Mouse (Mus musculus): Measurements from ENCODE around the gene AI661453. TPM values are rescaled to one million over a fixed set of nuclear protein-coding genes. Genes with fewer than 3 reads are reported as not detected.
A peak's percentile ranks its signal among the peaks of the same experiment; 100 is the strongest.
"Not testable (repeated sequence)": the region's sequence is repeated elsewhere in the genome, so short reads cannot be mapped to it uniquely, and the experiment has no call there.

AI661453 gene
- polyA plus RNA-seq, 1 experiment from 2014 or later, result 0.05 TPM

DNA sequence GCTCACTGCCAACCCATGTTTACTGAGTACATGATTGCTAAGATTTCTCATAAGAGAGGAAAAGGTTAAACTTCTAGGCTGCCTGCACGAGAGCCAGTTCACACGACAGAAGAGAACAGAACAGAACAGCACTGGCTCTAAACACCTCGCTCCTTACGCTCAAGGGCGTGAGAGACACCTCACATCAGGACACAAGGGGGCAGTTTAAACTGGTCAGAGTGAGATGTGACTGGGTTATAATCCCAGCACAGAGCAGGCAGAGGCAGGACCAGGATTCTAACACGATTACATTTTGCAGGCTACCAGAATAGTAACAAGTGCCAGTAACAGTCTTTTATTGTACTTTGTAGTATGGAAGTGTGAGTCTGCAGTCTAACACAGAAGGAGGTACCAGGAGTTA lies 56.3 kb downstream of the AI661453 start:
- H3K9me3 ChIP-seq (ENCODE audit: control insufficient read depth, low read length), result no peaks in the 10 kb centered on the region
- no peak overlapping the region for H3K4me2 ChIP-seq (ENCODE audit: low read depth)
- H3K36me3 ChIP-seq (ENCODE audit: control insufficient read depth, insufficient read depth, low read length), result peaks cover 21% of the 10 kb centered on the region
- ATAC-seq (ENCODE audit: insufficient read depth, low FRiP score, low TSS enrichment) (no peak), DNase-seq (ENCODE audit: low spot score) (no peak)
- no peak overlapping the region for H3K27ac ChIP-seq (ENCODE audit: low read depth, low read length)
- H3K4me3 ChIP-seq (ENCODE audit: low read depth, low read length), result no peak overlapping the region
- no peaks in the 10 kb centered on the region for H3K4me1 ChIP-seq (ENCODE audit: control insufficient read depth, insufficient read depth, low read length)
- 84% methylated on average over 6 of the region's 6 CpGs for WGBS
- H3K27me3 ChIP-seq (ENCODE audit: control insufficient read depth, insufficient read depth, low read length), result no peaks in the 10 kb centered on the region
- no peak overlapping the region for H3K9ac ChIP-seq (ENCODE audit: low read length)

DNA sequence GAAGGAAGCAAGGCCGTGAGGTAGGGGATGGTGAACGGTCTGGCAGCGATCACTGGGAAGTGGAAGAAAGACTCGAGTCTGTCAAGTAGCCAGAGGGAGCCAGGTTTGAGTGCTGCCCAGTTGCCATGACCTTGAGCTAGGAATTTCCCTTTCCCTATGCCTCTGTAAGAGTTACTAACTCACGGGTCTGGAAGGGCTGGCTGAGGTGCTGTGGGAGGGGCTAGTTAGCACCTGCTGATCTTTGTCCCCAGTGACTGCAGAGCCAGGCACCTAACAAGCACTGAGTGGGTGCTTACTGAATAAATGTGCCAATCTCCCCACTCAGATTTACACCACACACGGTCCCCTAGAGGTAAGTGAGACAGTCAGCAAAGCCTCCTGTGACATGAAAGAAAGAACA lies 57.2 kb downstream of the AI661453 start:
- Histone ChIP-seq H3K36me3 (ENCODE audit: control insufficient read depth, insufficient read depth, low read length) (peaks cover 21% of the 10 kb centered on the region), H3K4me2 (ENCODE audit: low read depth) (no peak overlapping the region), H3K27ac (ENCODE audit: low read depth, low read length) (no peak overlapping the region)

DNA sequence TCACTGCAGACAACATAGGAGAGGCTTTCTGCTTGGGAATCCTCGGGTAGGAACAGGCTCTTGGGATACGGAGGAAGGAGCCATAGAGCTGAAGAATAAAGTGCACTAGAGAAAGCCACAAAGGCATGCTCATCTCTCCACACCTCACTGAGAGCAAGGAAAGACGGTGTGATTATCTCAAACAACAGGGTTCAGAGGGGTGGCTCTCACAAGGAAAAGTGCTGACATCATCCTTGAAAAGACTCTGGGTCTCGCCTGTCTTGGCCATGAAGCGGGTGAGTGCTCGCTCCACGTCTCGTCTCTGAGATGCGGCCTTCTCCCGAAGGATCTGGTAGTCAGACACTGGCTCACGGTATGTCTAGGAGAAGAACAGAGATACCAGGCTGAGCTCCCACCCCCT lies 57.7 kb downstream of the AI661453 start:
- DNase-seq (ENCODE audit: low spot score) (no peak), ATAC-seq (ENCODE audit: insufficient read depth, low FRiP score, low TSS enrichment) (no peak)
- Histone ChIP-seq H3K9me3 (ENCODE audit: control insufficient read depth, low read length) (no peaks in the 10 kb centered on the region), H3K4me3 (ENCODE audit: low read depth, low read length) (no peak overlapping the region), H3K9ac (ENCODE audit: low read length) (no peak overlapping the region), H3K36me3 (ENCODE audit: control insufficient read depth, insufficient read depth, low read length) (peaks cover 21% of the 10 kb centered on the region), H3K4me2 (ENCODE audit: low read depth) (no peak overlapping the region), H3K27ac (ENCODE audit: low read depth, low read length) (no peak overlapping the region), H3K27me3 (ENCODE audit: control insufficient read depth, insufficient read depth, low read length) (no peaks in the 10 kb centered on the region), H3K4me1 (ENCODE audit: control insufficient read depth, insufficient read depth, low read length) (no peaks in the 10 kb centered on the region)
- WGBS, result 89% methylated on average over 11 of the region's 11 CpGs

More for the DNA sequence above, 57.2 kb downstream of the AI661453 start:
- no peak overlapping the region for H3K4me3 ChIP-seq (ENCODE audit: low read depth, low read length)
- 93% methylated on average over 6 of the region's 6 CpGs for WGBS
- H3K4me1 ChIP-seq (ENCODE audit: control insufficient read depth, insufficient read depth, low read length), result no peaks in the 10 kb centered on the region
- no peak overlapping the region for H3K9ac ChIP-seq (ENCODE audit: low read length)
- no peaks in the 10 kb centered on the region for H3K9me3 ChIP-seq (ENCODE audit: control insufficient read depth, low read length)
- no peaks in the 10 kb centered on the region for H3K27me3 ChIP-seq (ENCODE audit: control insufficient read depth, insufficient read depth, low read length)
- ATAC-seq (ENCODE audit: insufficient read depth, low FRiP score, low TSS enrichment) (no peak), DNase-seq (ENCODE audit: low spot score) (no peak)

DNA sequence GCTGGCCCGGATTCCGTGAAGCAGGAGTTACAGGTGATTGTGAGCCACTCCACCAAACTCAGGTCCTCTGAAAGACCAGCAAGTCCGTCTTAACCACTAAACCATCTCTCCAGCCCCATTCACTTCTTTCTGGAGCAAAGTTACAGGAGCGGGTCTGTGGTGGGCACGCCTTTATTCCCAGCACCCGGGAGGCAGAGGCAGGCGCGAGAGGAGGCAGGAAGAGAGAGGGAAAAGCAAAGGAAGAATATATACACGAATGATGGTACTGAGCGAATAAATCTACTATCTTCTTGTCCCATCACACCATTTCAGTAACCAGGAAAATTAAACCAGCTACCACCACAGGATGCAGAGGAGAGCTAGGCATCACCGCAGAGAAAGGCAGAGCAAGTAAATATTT lies 65.1 kb downstream of the AI661453 start:
- WGBS, result 11% methylated on average over 11 of the region's 11 CpGs
- H3K27ac ChIP-seq (ENCODE audit: low read depth, low read length), result no peak overlapping the region
- 0 out of 2 replicates have a peak, but pooled peaks have one; percentile 3 for ATAC-seq (ENCODE audit: insufficient read depth, low FRiP score, low TSS enrichment)

DNA sequence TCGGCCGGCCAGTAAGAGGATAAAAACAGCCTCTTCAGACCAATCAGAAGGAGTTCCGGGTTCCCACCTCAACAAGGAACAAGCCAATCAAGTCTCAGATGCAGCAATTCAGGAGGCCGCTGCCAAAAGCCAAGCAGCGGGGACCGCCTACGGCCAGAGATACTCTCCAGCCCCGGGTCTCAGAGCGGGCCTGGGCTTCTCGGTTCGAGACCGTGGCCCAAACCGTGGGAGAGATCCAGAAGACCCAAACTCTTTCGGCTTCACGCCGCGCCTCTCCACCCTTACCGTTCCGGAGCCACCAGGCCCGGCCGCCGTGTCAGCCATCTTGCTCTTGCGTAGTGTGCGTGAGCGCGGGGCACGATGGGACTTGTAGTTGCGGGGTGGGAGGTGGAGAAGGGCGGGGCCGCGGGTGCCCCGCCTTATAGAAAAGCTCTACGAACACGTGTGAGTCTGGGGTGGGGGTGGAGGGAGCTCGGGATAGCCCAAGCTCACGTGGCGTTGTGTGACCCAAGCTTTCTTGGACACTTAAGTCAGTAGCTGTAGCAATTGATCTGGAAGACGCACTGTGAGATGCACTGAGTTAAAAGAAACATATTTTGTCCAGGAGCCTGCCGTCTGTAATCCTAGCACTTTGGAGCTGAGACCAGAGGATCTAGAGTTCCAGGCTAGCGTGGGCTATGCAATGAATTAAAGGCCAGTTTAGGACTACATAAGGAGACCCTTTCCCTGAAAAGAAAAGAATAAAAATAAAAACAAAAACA lies 65.7 kb downstream of the AI661453 start, which contains the start of gene Taf8:
TSS of gene Taf8 (minus strand) at position 347 of the 761 bp plus-strand sequence.
- whole genome bisulfite sequencing, result 3% methylated on average over 40 of the region's 40 CpGs
- H3K9ac ChIP-seq (ENCODE audit: low read length), result peak within 1 kb of the TSS; percentile 71
- no peaks in the 10 kb centered on the region for H3K9me3 ChIP-seq (ENCODE audit: control insufficient read depth, low read length)
- peak within 1 kb of the TSS; percentile 55 for H3K4me3 ChIP-seq (ENCODE audit: low read depth, low read length)
- H3K36me3 ChIP-seq (ENCODE audit: control insufficient read depth, insufficient read depth, low read length), result peaks cover 2% of the 10 kb centered on the region; the same call in 1 of the 2 replicates
- H3K27ac ChIP-seq (ENCODE audit: low read depth, low read length), result no peak within 1 kb of the TSS; the same call in 1 of the 2 replicates
- H3K27me3 ChIP-seq (ENCODE audit: control insufficient read depth, insufficient read depth, low read length), result no peaks in the 10 kb centered on the region
- DNase-seq (ENCODE audit: low spot score) (peak; percentile 95), ATAC-seq (ENCODE audit: insufficient read depth, low FRiP score, low TSS enrichment) (peak; percentile 95)
- H3K4me2 ChIP-seq (ENCODE audit: low read depth), result peak within 1 kb of the TSS; percentile 64
- peaks cover 7% of the 10 kb centered on the region for H3K4me1 ChIP-seq (ENCODE audit: control insufficient read depth, insufficient read depth, low read length)

More for the DNA sequence above, 65.1 kb downstream of the AI661453 start:
- DNase-seq (ENCODE audit: low spot score), result no peak
- H3K4me1 ChIP-seq (ENCODE audit: control insufficient read depth, insufficient read depth, low read length), result peaks cover 7% of the 10 kb centered on the region
- peak overlapping the region; percentile 55 for H3K4me3 ChIP-seq (ENCODE audit: low read depth, low read length)
- no peaks in the 10 kb centered on the region for H3K9me3 ChIP-seq (ENCODE audit: control insufficient read depth, low read length)
- H3K27me3 ChIP-seq (ENCODE audit: control insufficient read depth, insufficient read depth, low read length), result no peaks in the 10 kb centered on the region
- peaks cover 6% of the 10 kb centered on the region; the same call in 1 of the 2 replicates for H3K36me3 ChIP-seq (ENCODE audit: control insufficient read depth, insufficient read depth, low read length)
- H3K4me2 ChIP-seq (ENCODE audit: low read depth), result peak overlapping the region; percentile 64
- H3K9ac ChIP-seq (ENCODE audit: low read length), result peak overlapping the region; percentile 71

DNA sequence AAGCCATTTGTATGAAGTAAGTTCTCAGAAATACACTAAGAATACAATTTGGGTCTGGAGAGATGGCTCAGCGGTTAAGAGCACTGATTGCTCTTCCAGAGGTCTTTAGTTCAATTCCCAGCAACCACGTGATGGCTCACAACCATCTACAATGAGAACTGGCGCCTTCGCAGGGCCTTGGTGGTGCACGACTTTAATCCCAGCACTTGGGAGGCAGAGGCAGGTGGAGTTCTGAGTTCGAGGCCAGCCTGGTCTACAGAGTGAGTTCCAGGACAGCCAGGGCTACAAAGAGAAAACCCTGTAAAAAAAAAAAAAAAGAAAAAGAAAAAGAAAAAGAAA lies 66.3 kb downstream of the AI661453 start:
- H3K27me3 ChIP-seq (ENCODE audit: control insufficient read depth, insufficient read depth, low read length); DNase-seq (ENCODE audit: low spot score); H3K4me2 ChIP-seq (ENCODE audit: low read depth); H3K4me1 ChIP-seq (ENCODE audit: control insufficient read depth, insufficient read depth, low read length); H3K9ac ChIP-seq (ENCODE audit: low read length); ATAC-seq (ENCODE audit: insufficient read depth, low FRiP score, low TSS enrichment); H3K36me3 ChIP-seq (ENCODE audit: control insufficient read depth, insufficient read depth, low read length); H3K9me3 ChIP-seq (ENCODE audit: control insufficient read depth, low read length); H3K27ac ChIP-seq (ENCODE audit: low read depth, low read length); H3K4me3 ChIP-seq (ENCODE audit: low read depth, low read length): not testable (repeated sequence)
- 81% methylated on average over 6 of the region's 6 CpGs for WGBS

DNA sequence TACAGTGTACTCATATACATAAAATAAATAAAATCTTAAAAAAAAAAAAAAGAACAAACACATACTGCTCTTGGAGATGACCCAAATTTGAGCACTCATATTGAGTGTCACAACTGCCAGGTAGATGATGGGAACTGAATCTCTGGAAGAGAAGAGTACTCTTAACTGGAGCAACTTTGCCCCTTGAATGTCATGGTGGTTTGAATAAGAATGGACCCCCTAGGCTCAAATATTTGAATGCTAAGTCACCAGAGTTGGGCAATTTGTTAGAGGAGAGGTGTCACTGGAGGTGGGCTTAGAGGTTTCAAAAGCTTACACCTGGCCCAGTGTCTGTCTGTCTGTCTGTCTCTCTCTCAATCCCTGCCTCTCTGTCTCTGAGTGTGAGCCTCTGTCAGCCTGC lies 67.3 kb downstream of the AI661453 start:
- H3K4me1 ChIP-seq (ENCODE audit: control insufficient read depth, insufficient read depth, low read length), result peaks cover 7% of the 10 kb centered on the region
- H3K9me3 ChIP-seq (ENCODE audit: control insufficient read depth, low read length), result no peaks in the 10 kb centered on the region
- no peak for DNase-seq (ENCODE audit: low spot score)
- H3K36me3 ChIP-seq (ENCODE audit: control insufficient read depth, insufficient read depth, low read length), result no peaks in the 10 kb centered on the region
- H3K27ac ChIP-seq (ENCODE audit: low read depth, low read length), result no peak overlapping the region
- H3K27me3 ChIP-seq (ENCODE audit: control insufficient read depth, insufficient read depth, low read length), result no peaks in the 10 kb centered on the region
- H3K4me3 ChIP-seq (ENCODE audit: low read depth, low read length), result no peak overlapping the region
- no peak for ATAC-seq (ENCODE audit: insufficient read depth, low FRiP score, low TSS enrichment)
- no peak overlapping the region for H3K9ac ChIP-seq (ENCODE audit: low read length)
- no peak overlapping the region for H3K4me2 ChIP-seq (ENCODE audit: low read depth)

DNA sequence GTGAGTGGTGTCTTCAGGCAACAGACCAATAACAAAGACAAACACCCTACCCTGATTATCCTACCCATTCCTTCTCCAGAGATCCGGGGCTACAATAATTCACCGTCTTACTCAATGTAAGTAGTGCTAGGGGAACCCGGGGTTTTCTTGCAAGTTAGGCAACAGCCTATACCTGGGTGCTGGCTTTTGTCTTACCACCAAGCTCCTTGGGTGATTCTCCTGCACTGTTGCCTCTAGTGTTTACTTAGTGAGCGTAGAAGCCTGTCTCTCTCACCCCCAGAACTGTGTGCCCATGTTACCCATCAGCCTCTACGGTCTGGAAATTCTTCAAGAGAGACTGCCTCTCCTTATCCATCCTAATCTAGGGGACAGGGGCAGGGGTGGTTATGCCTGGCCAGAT lies 67.8 kb downstream of the AI661453 start:
- H3K36me3 ChIP-seq (ENCODE audit: control insufficient read depth, insufficient read depth, low read length), result no peaks in the 10 kb centered on the region
- 81% methylated on average over 5 of the region's 5 CpGs for WGBS
- H3K27me3 ChIP-seq (ENCODE audit: control insufficient read depth, insufficient read depth, low read length), result no peaks in the 10 kb centered on the region
- DNase-seq (ENCODE audit: low spot score) (no peak), ATAC-seq (ENCODE audit: insufficient read depth, low FRiP score, low TSS enrichment) (no peak)
- H3K9me3 ChIP-seq (ENCODE audit: control insufficient read depth, low read length), result no peaks in the 10 kb centered on the region
- H3K4me3 ChIP-seq (ENCODE audit: low read depth, low read length), result peak overlapping the region; percentile 28; the same call in 1 of the 2 replicates
- H3K4me1 ChIP-seq (ENCODE audit: control insufficient read depth, insufficient read depth, low read length), result peaks cover 7% of the 10 kb centered on the region
- H3K4me2 ChIP-seq (ENCODE audit: low read depth), result peak overlapping the region; percentile 65
- peak overlapping the region; percentile 56; the same call in 1 of the 2 replicates for H3K9ac ChIP-seq (ENCODE audit: low read length)
- no peak overlapping the region for H3K27ac ChIP-seq (ENCODE audit: low read depth, low read length)

DNA sequence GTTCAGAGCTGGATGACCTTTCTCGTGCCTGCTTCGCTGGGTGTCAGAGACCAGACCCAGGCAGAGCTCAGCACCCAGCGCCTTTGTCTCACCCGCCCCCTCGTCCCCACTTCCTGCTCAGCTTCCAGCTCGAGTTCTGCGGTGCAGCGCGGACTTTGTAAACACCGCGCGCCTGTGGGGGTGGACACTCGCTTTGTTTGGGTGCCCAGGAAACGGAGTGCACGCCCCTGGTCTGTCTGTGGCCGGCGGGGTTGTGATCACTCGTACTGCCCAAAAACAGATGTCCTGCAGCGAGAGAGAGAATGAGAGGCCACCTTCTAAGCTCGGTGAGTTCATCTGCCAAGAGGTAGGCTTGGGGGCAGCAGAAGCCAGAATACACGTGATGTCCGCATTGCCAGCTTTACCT lies 68.5 kb downstream of the AI661453 start, which contains the start of gene Ccnd3:
TSS of gene Ccnd3 (plus strand) at position 111 of the 406 bp plus-strand sequence.
- H3K9me3 ChIP-seq (ENCODE audit: control insufficient read depth, low read length), result no peaks in the 10 kb centered on the region
- H3K4me1 ChIP-seq (ENCODE audit: control insufficient read depth, insufficient read depth, low read length), result peaks cover 7% of the 10 kb centered on the region
- DNase-seq (ENCODE audit: low spot score), result peak; percentile 51
- ATAC-seq (ENCODE audit: insufficient read depth, low FRiP score, low TSS enrichment), result no peak
- H3K4me2 ChIP-seq (ENCODE audit: low read depth), result peak within 1 kb of the TSS; percentile 65
- 3% methylated on average over 22 of the region's 22 CpGs for WGBS
- no peak within 1 kb of the TSS for H3K27ac ChIP-seq (ENCODE audit: low read depth, low read length)
- no peaks in the 10 kb centered on the region for H3K36me3 ChIP-seq (ENCODE audit: control insufficient read depth, insufficient read depth, low read length)
- no peaks in the 10 kb centered on the region for H3K27me3 ChIP-seq (ENCODE audit: control insufficient read depth, insufficient read depth, low read length)
- H3K4me3 ChIP-seq (ENCODE audit: low read depth, low read length), result peak within 1 kb of the TSS; percentile 28
- peak within 1 kb of the TSS; percentile 56 for H3K9ac ChIP-seq (ENCODE audit: low read length)
